In genomic region chr9:47627966-47628365, GRCm38 (mm10) we compare ENCODE assay signal across 30 mouse cellular contexts.
DNase-seq lines count a peak whose midpoint lies in the region; ATAC-seq and TF ChIP-seq lines count a peak whose summit lies in the region.
"Had no signal": no experiment of that assay in that cellular context is flagged by ENCODE, and none has a peak within 500 bp of the region (broad histone marks: within the 10 kb centered on the region; RNA-seq: fewer than 3 reads in every experiment).

No protein-coding gene starts in this region.

- no peak overlapping the region for H3K4me3 ChIP-seq in left cerebral cortex, adult 2 months
- no peak overlapping the region for H3K4me3 ChIP-seq in lung, postnatal 0 days (ENCODE audit: low read depth, low read length)
- H3K4me3 ChIP-seq in bone marrow macrophage, adult 2 months (ENCODE audit: insufficient read depth, low read length), result peak overlapping the region; percentile 48
- H3K4me3 ChIP-seq: embryonic facial prominence, embryonic 13.5 days; embryonic facial prominence, embryonic 15.5 days; erythroblast, embryonic 14.5 days; forebrain, embryonic 10.5 days; forebrain, embryonic 12.5 days had no signal

- H3K4me2 ChIP-seq in lung, postnatal 0 days (replicated peaks; ENCODE audit: low read depth, low read length), result no peak overlapping the region
- H3K4me2 ChIP-seq: embryonic facial prominence, embryonic 13.5 days; embryonic facial prominence, embryonic 15.5 days; forebrain, embryonic 12.5 days had no signal

- WGBS in lung, postnatal 0 days, result 71% methylated on average over 2 of the region's 2 CpGs

- H3K27me3 ChIP-seq in lung, postnatal 0 days (replicated peaks; ENCODE audit: insufficient read depth, low read length), result no peaks in the 10 kb centered on the region
- H3K27me3 ChIP-seq: CH12.LX; embryonic facial prominence, embryonic 13.5 days; embryonic facial prominence, embryonic 15.5 days; forebrain, embryonic 12.5 days; Patski had no signal

- intact Hi-C loops in left cerebral cortex, adult 2 months (cut with DNase I), result no loop called here

- H3K9ac ChIP-seq in lung, postnatal 0 days (replicated peaks; ENCODE audit: low read depth), result no peak overlapping the region
- H3K9ac ChIP-seq: embryonic facial prominence, embryonic 13.5 days; embryonic facial prominence, embryonic 15.5 days; forebrain, embryonic 12.5 days had no signal

- peak; percentile 46; the same call in 1 of the 2 replicates for ATAC-seq in lung, postnatal 0 days
- ATAC-seq: activated CD4-positive, CD25-positive, alpha-beta regulatory T cell, adult 4 months; CD4-positive, CD25-positive, alpha-beta regulatory T cell, adult 4 months; forebrain, embryonic 14.5 days; Patski had no signal

- peak; percentile 70 for DNase-seq in heart, adult 11 months
- no peak for DNase-seq in heart, adult 18-20 months
- no peak for DNase-seq in left cerebral cortex, adult 2 months (ENCODE audit: extremely low spot score in 1 of 2, low spot score in 2 of 2)
- DNase-seq in left cerebral cortex, adult 8-10 months (ENCODE audit: low spot score in 2 of 2), result no peak
- peak; percentile 60 for DNase-seq in lung, postnatal 0 days (ENCODE audit: low spot score)
- no peak for DNase-seq in lung, postnatal 14 days
- no peak for DNase-seq in spleen, adult 18-20 months
- DNase-seq: adrenal gland, adult 8-10 months; adrenal gland, postnatal 14 days; adrenal gland, postnatal 36 days; B cell, adult 2 months; cerebellum, adult 11 months; cerebellum, adult 18-20 months; cerebellum, adult 8-10 months; cerebellum, adult 9-11 months; cerebellum, postnatal 14 days; cerebellum, postnatal 36 days; embryo, embryonic 11 days had no signal

- no peak for TF ChIP-seq CTCF in left cerebral cortex, adult 2 months (IDR thresholded peaks at IDR 0.05)
- TF ChIP-seq CTCF in lung, postnatal 0 days (IDR thresholded peaks at IDR 0.05), result no peak
- TF ChIP-seq CTCF in bone marrow macrophage, adult 2 months (IDR thresholded peaks at IDR 0.05; ENCODE audit: low read depth, low read length), result no peak

- peaks cover 5% of the 10 kb centered on the region; the same call in 1 of the 2 replicates for H3K4me1 ChIP-seq in lung, postnatal 0 days (ENCODE audit: insufficient read depth, low read depth, low read length)
- H3K4me1 ChIP-seq in bone marrow macrophage, adult 2 months (ENCODE audit: control insufficient read depth, insufficient read depth, low read length), result peaks cover 56% of the 10 kb centered on the region

- H3K36me3 ChIP-seq in lung, postnatal 0 days (ENCODE audit: insufficient read depth, low read length), result no peaks in the 10 kb centered on the region
- H3K36me3 ChIP-seq: embryonic facial prominence, embryonic 13.5 days; embryonic facial prominence, embryonic 15.5 days; forebrain, embryonic 12.5 days; G1E had no signal

- no peak for TF ChIP-seq EP300 in lung, postnatal 0 days (IDR thresholded peaks at IDR 0.05)

- TF ChIP-seq POLR2A in bone marrow macrophage, adult 2 months (IDR thresholded peaks at IDR 0.05; ENCODE audit: borderline replicate concordance, low read depth, low read length), result no peak

- H3K9me3 ChIP-seq in lung, postnatal 0 days (ENCODE audit: low read length), result no peaks in the 10 kb centered on the region
- H3K9me3 ChIP-seq: embryonic facial prominence, embryonic 13.5 days; embryonic facial prominence, embryonic 15.5 days; forebrain, embryonic 10.5 days; forebrain, embryonic 12.5 days; G1E had no signal

- H3K27ac ChIP-seq in left cerebral cortex, adult 2 months, result peak overlapping the region; percentile 10; the same call in 1 of the 2 replicates
- H3K27ac ChIP-seq in lung, postnatal 0 days (ENCODE audit: low read length), result no peak overlapping the region
- H3K27ac ChIP-seq in bone marrow macrophage, adult 2 months (ENCODE audit: insufficient read depth, low read depth, low read length), result peak overlapping the region; percentile 98
- H3K27ac ChIP-seq: embryonic facial prominence, embryonic 13.5 days; embryonic facial prominence, embryonic 15.5 days; forebrain, embryonic 10.5 days; forebrain, embryonic 12.5 days had no signal

Comparison
In these comparisons a context has a peak if more than half of its experiments do, and no peak if none do; other contexts are left out.
1. DNase-seq: peak in heart, adult 11 months (single experiment) and lung, postnatal 0 days (single experiment); none in heart, adult 18-20 months (0 of 2), left cerebral cortex, adult 2 months (0 of 2), left cerebral cortex, adult 8-10 months (0 of 2), lung, postnatal 14 days (single experiment) and spleen, adult 18-20 months (0 of 2).